Comparison of ENCODE assay signal across 30 mouse cellular contexts in the genomic region with DNA sequence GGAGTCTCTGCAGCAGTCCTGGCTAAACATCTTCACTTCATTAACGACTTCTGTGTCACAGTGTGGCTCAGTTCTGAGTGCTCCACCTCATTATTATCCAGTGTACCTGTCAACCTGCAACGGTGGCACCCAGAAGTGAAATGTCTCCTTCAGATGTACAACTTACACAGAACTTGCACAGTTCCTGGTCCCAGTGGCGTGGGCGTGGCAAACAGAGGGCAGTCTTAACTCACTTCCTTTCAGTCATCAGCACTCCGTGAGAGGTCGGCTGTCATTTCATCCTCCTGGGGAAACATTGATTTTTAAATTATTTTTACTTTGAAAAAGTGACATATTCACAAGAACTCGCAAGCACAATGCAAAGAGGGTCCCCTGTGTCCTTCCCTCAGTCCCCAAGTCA.
DNase-seq lines count a peak whose midpoint lies in the region; ATAC-seq and TF ChIP-seq lines count a peak whose summit lies in the region.
"Had no signal": no experiment of that assay in that cellular context is flagged by ENCODE, and none has a peak within 500 bp of the region (broad histone marks: within the 10 kb centered on the region; RNA-seq: fewer than 3 reads in every experiment).

No protein-coding gene starts in this region.

- no peak overlapping the region for H3K9ac ChIP-seq in midbrain, embryonic 11.5 days (ENCODE audit: low read length)
- H3K9ac ChIP-seq in midbrain, embryonic 14.5 days (replicated peaks; ENCODE audit: low read length): no peak overlapping the region
- H3K9ac ChIP-seq: embryonic facial prominence, embryonic 12.5 days; forebrain, embryonic 13.5 days; heart, embryonic 13.5 days; hindbrain, embryonic 12.5 days; limb, embryonic 15.5 days; liver, embryonic 15.5 days; midbrain, embryonic 13.5 days; neural tube, embryonic 12.5 days had no signal

- WGBS in midbrain, embryonic 11.5 days: 88% methylated on average over 7 of the region's 7 CpGs
- WGBS in midbrain, embryonic 14.5 days: 89% methylated on average over 7 of the region's 7 CpGs

- no peaks in the 10 kb centered on the region for H3K4me1 ChIP-seq in midbrain, embryonic 11.5 days (ENCODE audit: control insufficient read depth, insufficient read depth, low read length)
- no peaks in the 10 kb centered on the region for H3K4me1 ChIP-seq in midbrain, embryonic 14.5 days (ENCODE audit: control insufficient read depth, insufficient read depth, low read length)
- peaks cover 30% of the 10 kb centered on the region for H3K4me1 ChIP-seq in bone marrow macrophage, adult 2 months (ENCODE audit: control insufficient read depth, insufficient read depth, low read length)
- H3K4me1 ChIP-seq: embryonic facial prominence, embryonic 12.5 days; forebrain, embryonic 13.5 days; hindbrain, embryonic 12.5 days; limb, embryonic 15.5 days; midbrain, embryonic 13.5 days; neural tube, embryonic 12.5 days had no signal

- no peak overlapping the region for H3K4me2 ChIP-seq in midbrain, embryonic 11.5 days
- no peak overlapping the region for H3K4me2 ChIP-seq in midbrain, embryonic 14.5 days (ENCODE audit: low read length)
- H3K4me2 ChIP-seq: embryonic facial prominence, embryonic 12.5 days; forebrain, embryonic 13.5 days; heart, embryonic 13.5 days; hindbrain, embryonic 12.5 days; limb, embryonic 15.5 days; liver, embryonic 15.5 days; midbrain, embryonic 13.5 days; neural tube, embryonic 12.5 days had no signal

- TF ChIP-seq POLR2A in bone marrow macrophage, adult 2 months (IDR thresholded peaks at IDR 0.05; ENCODE audit: borderline replicate concordance, low read depth, low read length): no peak

- no peak overlapping the region for H3K4me3 ChIP-seq in midbrain, embryonic 11.5 days (ENCODE audit: low read depth, low read length)
- H3K4me3 ChIP-seq in midbrain, embryonic 14.5 days (replicated peaks; ENCODE audit: low read depth, low read length): no peak overlapping the region
- H3K4me3 ChIP-seq in bone marrow macrophage, adult 2 months (ENCODE audit: insufficient read depth, low read length): no peak overlapping the region
- H3K4me3 ChIP-seq: embryonic facial prominence, embryonic 12.5 days; erythroblast, embryonic 14.5 days; forebrain, embryonic 13.5 days; gastrocnemius, adult 2 months; heart, embryonic 13.5 days; hindbrain, embryonic 12.5 days; limb, embryonic 15.5 days; liver, embryonic 15.5 days; midbrain, embryonic 13.5 days; neural tube, embryonic 12.5 days had no signal

- peak; percentile 54 for DNase-seq in midbrain, embryonic 11.5 days (ENCODE audit: low spot score, missing footprints)
- no peak for DNase-seq in midbrain, embryonic 14.5 days
- DNase-seq in induced T-regulatory cell, adult 2 months (ENCODE audit: low read depth): peak; percentile 3
- no peak for DNase-seq in gastrocnemius, postnatal 4 days (ENCODE audit: low spot score in 2 of 2)
- DNase-seq in left cerebral cortex, postnatal 14 days (ENCODE audit: low spot score in 2 of 2): no peak
- no peak for DNase-seq in urinary bladder, postnatal 10 days (ENCODE audit: low spot score)
- DNase-seq: cerebellum, adult 11-12 months; cerebellum, postnatal 14 days; gastrocnemius, adult 2 months; heart, adult 18-20 months; kidney, adult 18-20 months; layer of hippocampus, adult 9-11 months; left cerebral cortex, postnatal 4 days; right cerebral cortex, adult 18-20 months; right cerebral cortex, postnatal 4 days; thymus, adult 2 months had no signal

- ATAC-seq in midbrain, embryonic 11.5 days (ENCODE audit: low FRiP score): no peak
- ATAC-seq in midbrain, embryonic 14.5 days (ENCODE audit: low FRiP score, low TSS enrichment): no peak
- ATAC-seq: forebrain, embryonic 13.5 days; inflammation-experienced regulatory T-cells, adult 6 months; midbrain, embryonic 13.5 days; Patski had no signal

- intact Hi-C loops in left cerebral cortex, postnatal 14 days (cut with DNase I): no loop called here

- no peaks in the 10 kb centered on the region for H3K27me3 ChIP-seq in midbrain, embryonic 11.5 days (ENCODE audit: control insufficient read depth, insufficient read depth, low read length)
- H3K27me3 ChIP-seq in midbrain, embryonic 14.5 days (ENCODE audit: control insufficient read depth, insufficient read depth, low read length): no peaks in the 10 kb centered on the region
- H3K27me3 ChIP-seq: embryonic facial prominence, embryonic 12.5 days; forebrain, embryonic 13.5 days; heart, embryonic 13.5 days; hindbrain, embryonic 12.5 days; limb, embryonic 15.5 days; liver, embryonic 15.5 days; midbrain, embryonic 13.5 days; neural tube, embryonic 12.5 days; Patski had no signal

- no peaks in the 10 kb centered on the region for H3K36me3 ChIP-seq in midbrain, embryonic 11.5 days (ENCODE audit: control insufficient read depth, insufficient read depth, low read length)
- no peaks in the 10 kb centered on the region for H3K36me3 ChIP-seq in midbrain, embryonic 14.5 days (ENCODE audit: control insufficient read depth, insufficient read depth, low read length)
- H3K36me3 ChIP-seq: embryonic facial prominence, embryonic 12.5 days; G1E; heart, embryonic 13.5 days; hindbrain, embryonic 12.5 days; limb, embryonic 15.5 days; liver, embryonic 15.5 days; midbrain, embryonic 13.5 days; neural tube, embryonic 12.5 days had no signal

- no peak overlapping the region for H3K27ac ChIP-seq in midbrain, embryonic 11.5 days (ENCODE audit: low read depth, low read length)
- no peak overlapping the region for H3K27ac ChIP-seq in midbrain, embryonic 14.5 days (replicated peaks; ENCODE audit: low read depth, low read length)
- H3K27ac ChIP-seq in bone marrow macrophage, adult 2 months (ENCODE audit: insufficient read depth, low read depth, low read length): 0 out of 2 replicates have a peak overlapping the region, but pooled peaks have one; percentile 8
- H3K27ac ChIP-seq: embryonic facial prominence, embryonic 12.5 days; forebrain, embryonic 13.5 days; gastrocnemius, adult 2 months; heart, embryonic 13.5 days; hindbrain, embryonic 12.5 days; limb, embryonic 15.5 days; liver, embryonic 15.5 days; midbrain, embryonic 13.5 days; neural tube, embryonic 12.5 days; stomach, postnatal 0 days had no signal

- TF ChIP-seq CTCF in bone marrow macrophage, adult 2 months (IDR thresholded peaks at IDR 0.05; ENCODE audit: low read depth, low read length): no peak

- H3K9me3 ChIP-seq in midbrain, embryonic 11.5 days (ENCODE audit: control insufficient read depth, low read length): no peaks in the 10 kb centered on the region
- H3K9me3 ChIP-seq in midbrain, embryonic 14.5 days (ENCODE audit: control insufficient read depth, low read length): no peaks in the 10 kb centered on the region
- H3K9me3 ChIP-seq: embryonic facial prominence, embryonic 12.5 days; forebrain, embryonic 13.5 days; G1E; heart, embryonic 13.5 days; hindbrain, embryonic 12.5 days; limb, embryonic 15.5 days; liver, embryonic 15.5 days; midbrain, embryonic 13.5 days; neural tube, embryonic 12.5 days had no signal

Comparison
In these comparisons a context has a peak if more than half of its experiments do, and no peak if none do; other contexts are left out.
1. DNase-seq: peak in midbrain, embryonic 11.5 days (single experiment) and induced T-regulatory cell, adult 2 months (single experiment); none in midbrain, embryonic 14.5 days (single experiment), gastrocnemius, postnatal 4 days (0 of 2), left cerebral cortex, postnatal 14 days (0 of 2) and urinary bladder, postnatal 10 days (single experiment).